Mouse (Mus musculus): ENCODE measurements around the gene Ppp2r5d. TPM values are rescaled to one million over a fixed set of nuclear protein-coding genes. Genes with fewer than 3 reads are reported as not detected.

The Ppp2r5d gene
- total RNA-seq (2022): 10 to 100 TPM; 41.0 to 47.5 (median 42.6) TPM

- peak; percentile 96 for DNase-seq
These were observed at the start of gene Ppp2r5d for GRCm38 (mm10) chr17:46704887-46705835. Gene Ppp2r5d (minus strand): TSS chr17:46705111.

GRCm38 (mm10) chr17:46751794-46752556 lies 47.1 kb upstream of the Ppp2r5d start, which contains the start of gene Cnpy3:
Gene Cnpy3 (minus strand): TSS chr17:46752214.
- peak; percentile 97 for DNase-seq

- DNase-seq: no peak
These were observed 46.3 kb upstream of the Ppp2r5d start for GRCm38 (mm10) chr17:46751056-46751793.

- no peak for DNase-seq
These were observed 45.7 kb upstream of the Ppp2r5d start for GRCm38 (mm10) chr17:46750580-46750979.

GRCm38 (mm10) chr17:46749282-46749681 lies 44.4 kb upstream of the Ppp2r5d start:
- no peak for DNase-seq

GRCm38 (mm10) chr17:46747806-46748205 lies 42.9 kb upstream of the Ppp2r5d start:
- no peak for DNase-seq

GRCm38 (mm10) chr17:46747234-46747633 lies 42.3 kb upstream of the Ppp2r5d start:
- DNase-seq: no peak

GRCm38 (mm10) chr17:46745506-46745905 lies 40.6 kb upstream of the Ppp2r5d start:
- no peak for DNase-seq

- DNase-seq: no peak
These were observed 38.1 kb upstream of the Ppp2r5d start for GRCm38 (mm10) chr17:46742986-46743385.

- DNase-seq: no peak
These were observed 36.4 kb upstream of the Ppp2r5d start for GRCm38 (mm10) chr17:46741305-46741704.

GRCm38 (mm10) chr17:46736160-46736559 lies 31.2 kb upstream of the Ppp2r5d start:
- no peak for DNase-seq

- DNase-seq: no peak
These were observed 30.4 kb upstream of the Ppp2r5d start for GRCm38 (mm10) chr17:46735287-46735686.

- no peak for DNase-seq
These were observed 29.1 kb upstream of the Ppp2r5d start for GRCm38 (mm10) chr17:46734055-46734454.

GRCm38 (mm10) chr17:46728904-46729318 lies 24.0 kb upstream of the Ppp2r5d start, which contains the start of gene Gnmt:
Gene Gnmt (minus strand): TSS chr17:46729168.
- no peak for DNase-seq

GRCm38 (mm10) chr17:46728496-46728895 lies 23.6 kb upstream of the Ppp2r5d start:
- DNase-seq: no peak

GRCm38 (mm10) chr17:46728021-46728420 lies 23.1 kb upstream of the Ppp2r5d start:
- no peak for DNase-seq

- DNase-seq: no peak
These were observed 22.4 kb upstream of the Ppp2r5d start for GRCm38 (mm10) chr17:46727271-46727670.

GRCm38 (mm10) chr17:46725731-46726645 lies 21.1 kb upstream of the Ppp2r5d start:
- DNase-seq: no peak

- DNase-seq: no peak
These were observed 20.4 kb upstream of the Ppp2r5d start for GRCm38 (mm10) chr17:46725273-46725672.

- DNase-seq: no peak
These were observed 19.7 kb upstream of the Ppp2r5d start for GRCm38 (mm10) chr17:46724477-46725084.

GRCm38 (mm10) chr17:46721077-46721476 lies 16.2 kb upstream of the Ppp2r5d start:
- no peak for DNase-seq
